Mouse (Mus musculus) thymus, adult 18-20 months (tissue): ENCODE data around the gene Tacc2.
"Not testable (repeated sequence)": the region's sequence is repeated elsewhere in the genome, so short reads cannot be mapped to it uniquely, and the experiment has no call there.

Experiments
- DNase-seq, 2 experiments: peaks; one replicate each; pipeline ENCODE4 v3.0.0; 2022; ENCODE audit warnings: mixed read lengths in 2 of 2

Gene Tacc2

GRCm38 (mm10) chr7:130656965-130657364 is 79.7 kb downstream of the Tacc2 start:
- no peak for DNase-seq

GRCm38 (mm10) chr7:130657751-130658150 is 80.5 kb downstream of the Tacc2 start:
- no peak for DNase-seq

- DNase-seq = no peak
Measured at GRCm38 (mm10) chr7:130659129-130659528, 81.9 kb downstream of the Tacc2 start.

GRCm38 (mm10) chr7:130662250-130662649 is 85.0 kb downstream of the Tacc2 start:
- no peak for DNase-seq

- no peak for DNase-seq
Measured at GRCm38 (mm10) chr7:130662869-130663268, 85.6 kb downstream of the Tacc2 start.

- no peak for DNase-seq
Measured at GRCm38 (mm10) chr7:130664037-130664436, 86.8 kb downstream of the Tacc2 start.

GRCm38 (mm10) chr7:130664629-130665028 is 87.4 kb downstream of the Tacc2 start:
- DNase-seq = no peak

- DNase-seq = no peak
Measured at GRCm38 (mm10) chr7:130665358-130665757, 88.1 kb downstream of the Tacc2 start.

GRCm38 (mm10) chr7:130668013-130668412 is 90.8 kb downstream of the Tacc2 start:
- not testable (repeated sequence) for DNase-seq

- DNase-seq = no peak
Measured at GRCm38 (mm10) chr7:130668729-130669281, 91.6 kb downstream of the Tacc2 start.

GRCm38 (mm10) chr7:130669370-130669881 is 92.2 kb downstream of the Tacc2 start:
- no peak for DNase-seq

- no peak for DNase-seq
Measured at GRCm38 (mm10) chr7:130670358-130670757, 93.1 kb downstream of the Tacc2 start.

GRCm38 (mm10) chr7:130671301-130671700 is 94.1 kb downstream of the Tacc2 start:
- DNase-seq = no peak

- no peak for DNase-seq
Measured at GRCm38 (mm10) chr7:130673169-130674033, 96.2 kb downstream of the Tacc2 start.

GRCm38 (mm10) chr7:130674526-130674925 is 97.3 kb downstream of the Tacc2 start:
- DNase-seq = no peak

GRCm38 (mm10) chr7:130676885-130677540 is 99.8 kb downstream of the Tacc2 start:
- DNase-seq = no peak

GRCm38 (mm10) chr7:130677541-130678274 is 100.5 kb downstream of the Tacc2 start:
- DNase-seq = no peak

- DNase-seq = no peak
Measured at GRCm38 (mm10) chr7:130678414-130678813, 101.2 kb downstream of the Tacc2 start.

GRCm38 (mm10) chr7:130681798-130682197 is 104.6 kb downstream of the Tacc2 start:
- DNase-seq = no peak

GRCm38 (mm10) chr7:130688601-130689000 is 111.4 kb downstream of the Tacc2 start:
- no peak for DNase-seq

GRCm38 (mm10) chr7:130690869-130691268 is 113.6 kb downstream of the Tacc2 start:
- DNase-seq = no peak

- no peak for DNase-seq
Measured at GRCm38 (mm10) chr7:130691931-130692330, 114.7 kb downstream of the Tacc2 start.
